Mouse (Mus musculus): ENCODE results near the gene Reg4. TPM values are rescaled to one million over a fixed set of nuclear protein-coding genes. Genes with fewer than 3 reads are reported as not detected.

Reg4 gene
- total RNA-seq, 2 experiments from 2014 or later: not detected

- ATAC-seq (ENCODE audit: poor library complexity, severe bottlenecking): no peak
Measured at GRCm38 (mm10) chr3:98236266-98236665, 14.3 kb downstream of the Reg4 start.

- no peak for ATAC-seq (ENCODE audit: poor library complexity, severe bottlenecking)
Measured at GRCm38 (mm10) chr3:98237240-98237639, 15.3 kb downstream of the Reg4 start.

GRCm38 (mm10) chr3:98238150-98238549, 16.2 kb downstream of the Reg4 start:
- no peak for ATAC-seq (ENCODE audit: poor library complexity, severe bottlenecking)

GRCm38 (mm10) chr3:98242051-98242450, 20.1 kb downstream of the Reg4 start:
- no peak for ATAC-seq (ENCODE audit: poor library complexity, severe bottlenecking)

- no peak for ATAC-seq (ENCODE audit: poor library complexity, severe bottlenecking)
Measured at GRCm38 (mm10) chr3:98242458-98243037, 20.6 kb downstream of the Reg4 start.

GRCm38 (mm10) chr3:98245892-98246291, 23.9 kb downstream of the Reg4 start:
- ATAC-seq (ENCODE audit: poor library complexity, severe bottlenecking): no peak

GRCm38 (mm10) chr3:98246985-98247751, 25.2 kb downstream of the Reg4 start:
- no peak for ATAC-seq (ENCODE audit: poor library complexity, severe bottlenecking)

- no peak for ATAC-seq (ENCODE audit: poor library complexity, severe bottlenecking)
Measured at GRCm38 (mm10) chr3:98249378-98249777, 27.4 kb downstream of the Reg4 start.

GRCm38 (mm10) chr3:98249833-98250448, 28.0 kb downstream of the Reg4 start:
- no peak for ATAC-seq (ENCODE audit: poor library complexity, severe bottlenecking)

- no peak for ATAC-seq (ENCODE audit: poor library complexity, severe bottlenecking)
Measured at GRCm38 (mm10) chr3:98254059-98254458, 32.1 kb downstream of the Reg4 start.

GRCm38 (mm10) chr3:98254656-98255583, 33.0 kb downstream of the Reg4 start:
- ATAC-seq (ENCODE audit: poor library complexity, severe bottlenecking): no peak

- ATAC-seq (ENCODE audit: poor library complexity, severe bottlenecking): no peak
Measured at GRCm38 (mm10) chr3:98258723-98259122, 36.8 kb downstream of the Reg4 start.

GRCm38 (mm10) chr3:98259271-98259751, 37.4 kb downstream of the Reg4 start:
- no peak for ATAC-seq (ENCODE audit: poor library complexity, severe bottlenecking)

- ATAC-seq (ENCODE audit: poor library complexity, severe bottlenecking): no peak
Measured at GRCm38 (mm10) chr3:98260534-98260933, 38.6 kb downstream of the Reg4 start.

GRCm38 (mm10) chr3:98261415-98261814, 39.5 kb downstream of the Reg4 start:
- ATAC-seq (ENCODE audit: poor library complexity, severe bottlenecking): no peak

- ATAC-seq (ENCODE audit: poor library complexity, severe bottlenecking): no peak
Measured at GRCm38 (mm10) chr3:98262133-98262532, 40.2 kb downstream of the Reg4 start.

- no peak for ATAC-seq (ENCODE audit: poor library complexity, severe bottlenecking)
Measured at GRCm38 (mm10) chr3:98267249-98267651, 45.3 kb downstream of the Reg4 start.

- ATAC-seq (ENCODE audit: poor library complexity, severe bottlenecking): no peak
Measured at GRCm38 (mm10) chr3:98273623-98274398, 51.9 kb downstream of the Reg4 start.

GRCm38 (mm10) chr3:98279682-98280081, 57.7 kb downstream of the Reg4 start:
- no peak for ATAC-seq (ENCODE audit: poor library complexity, severe bottlenecking)

Data from megakaryocyte, adult 5-6 weeks (primary cell).